Mouse (Mus musculus): Measurements from ENCODE around the gene Erc2. TPM values are rescaled to one million over a fixed set of nuclear protein-coding genes. Genes with fewer than 3 reads are reported as not detected.

The Erc2 gene
- polyA plus RNA-seq, 1 experiment from 2014 or later, result 36.0 TPM

- ATAC-seq (ENCODE audit: low FRiP score, low read depth), result peak; percentile 38
- Histone ChIP-seq H3K4me2 (replicated peaks) (no peak overlapping the region; the same call in 1 of the 2 replicates), H3K4me3 (no peak overlapping the region), H3K27me3 (no peaks in the 10 kb centered on the region), H3K27ac (replicated peaks) (no peak overlapping the region), H3K9me3 (no peaks in the 10 kb centered on the region), H3K36me3 (no peaks in the 10 kb centered on the region), H3K9ac (replicated peaks) (no peak overlapping the region), H3K4me1 (peaks cover 14% of the 10 kb centered on the region; the same call in 1 of the 2 replicates)
- WGBS, result 45% methylated on average over 5 of the region's 5 CpGs
Observed at GRCm38 (mm10) chr14:27629369-27630012, 7.3 kb downstream of the Erc2 start.

GRCm38 (mm10) chr14:27630973-27631640 lies 8.9 kb downstream of the Erc2 start:
- ATAC-seq (ENCODE audit: low FRiP score, low read depth), result no peak
- Histone ChIP-seq H3K4me3 (no peak overlapping the region), H3K9me3 (no peaks in the 10 kb centered on the region)

GRCm38 (mm10) chr14:27634761-27635160 lies 12.5 kb downstream of the Erc2 start:
- H3K27ac ChIP-seq (replicated peaks), result no peak overlapping the region
- no peak overlapping the region for H3K4me3 ChIP-seq
- no peak for ATAC-seq (ENCODE audit: low FRiP score, low read depth)
- peaks cover 9% of the 10 kb centered on the region; the same call in 1 of the 2 replicates for H3K4me1 ChIP-seq
- 83% methylated on average over 6 of the region's 6 CpGs for WGBS
- H3K27me3 ChIP-seq, result no peaks in the 10 kb centered on the region
- no peaks in the 10 kb centered on the region for H3K36me3 ChIP-seq
- H3K4me2 ChIP-seq (replicated peaks), result no peak overlapping the region
- H3K9me3 ChIP-seq, result no peaks in the 10 kb centered on the region
- H3K9ac ChIP-seq (replicated peaks), result no peak overlapping the region

More at GRCm38 (mm10) chr14:27630973-27631640, 8.9 kb downstream of the Erc2 start:
- H3K9ac ChIP-seq (replicated peaks), result no peak overlapping the region
- no peaks in the 10 kb centered on the region for H3K36me3 ChIP-seq
- H3K4me2 ChIP-seq (replicated peaks), result no peak overlapping the region
- H3K4me1 ChIP-seq, result peaks cover 14% of the 10 kb centered on the region; the same call in 1 of the 2 replicates
- H3K27ac ChIP-seq (replicated peaks), result no peak overlapping the region
- 78% methylated on average over 9 of the region's 9 CpGs for WGBS
- no peaks in the 10 kb centered on the region for H3K27me3 ChIP-seq

GRCm38 (mm10) chr14:27636556-27636955 lies 14.3 kb downstream of the Erc2 start:
- Histone ChIP-seq H3K4me2 (replicated peaks) (no peak overlapping the region), H3K9ac (replicated peaks) (no peak overlapping the region), H3K9me3 (no peaks in the 10 kb centered on the region), H3K27me3 (no peaks in the 10 kb centered on the region), H3K27ac (replicated peaks) (no peak overlapping the region), H3K4me1 (no peaks in the 10 kb centered on the region), H3K4me3 (no peak overlapping the region), H3K36me3 (no peaks in the 10 kb centered on the region)
- 95% methylated on average over 2 of the region's 2 CpGs for WGBS
- ATAC-seq (ENCODE audit: low FRiP score, low read depth), result no peak

- WGBS, result 87% methylated on average over 3 of the region's 3 CpGs
- Histone ChIP-seq H3K27me3 (no peaks in the 10 kb centered on the region), H3K4me3 (no peak overlapping the region), H3K9ac (replicated peaks) (no peak overlapping the region), H3K9me3 (no peaks in the 10 kb centered on the region), H3K27ac (replicated peaks) (no peak overlapping the region), H3K36me3 (no peaks in the 10 kb centered on the region), H3K4me1 (no peaks in the 10 kb centered on the region), H3K4me2 (replicated peaks) (no peak overlapping the region)
- no peak for ATAC-seq (ENCODE audit: low FRiP score, low read depth)
Observed at GRCm38 (mm10) chr14:27641382-27641781, 19.2 kb downstream of the Erc2 start.

- Histone ChIP-seq H3K36me3 (no peaks in the 10 kb centered on the region), H3K27me3 (no peaks in the 10 kb centered on the region), H3K4me2 (replicated peaks) (no peak overlapping the region), H3K9ac (replicated peaks) (no peak overlapping the region), H3K4me1 (no peaks in the 10 kb centered on the region), H3K27ac (replicated peaks) (no peak overlapping the region), H3K9me3 (no peaks in the 10 kb centered on the region), H3K4me3 (no peak overlapping the region)
- 73% methylated on average over 2 of the region's 2 CpGs for WGBS
- ATAC-seq (ENCODE audit: low FRiP score, low read depth), result no peak
Observed at GRCm38 (mm10) chr14:27642981-27643380, 20.8 kb downstream of the Erc2 start.

- WGBS, result 64% methylated on average over 11 of the region's 11 CpGs
- Histone ChIP-seq H3K27ac (replicated peaks) (no peak overlapping the region), H3K4me2 (replicated peaks) (no peak overlapping the region), H3K36me3 (peaks cover 12% of the 10 kb centered on the region), H3K4me1 (no peaks in the 10 kb centered on the region), H3K27me3 (no peaks in the 10 kb centered on the region), H3K9me3 (no peaks in the 10 kb centered on the region), H3K9ac (replicated peaks) (no peak overlapping the region), H3K4me3 (no peak overlapping the region)
- no peak for ATAC-seq (ENCODE audit: low FRiP score, low read depth)
Observed at GRCm38 (mm10) chr14:27654670-27655069, 32.4 kb downstream of the Erc2 start.

- 87% methylated on average over 3 of the region's 3 CpGs for WGBS
- Histone ChIP-seq H3K9ac (replicated peaks) (no peak overlapping the region), H3K4me3 (no peak overlapping the region), H3K9me3 (no peaks in the 10 kb centered on the region), H3K27me3 (no peaks in the 10 kb centered on the region), H3K4me1 (no peaks in the 10 kb centered on the region), H3K27ac (replicated peaks) (no peak overlapping the region), H3K36me3 (peaks cover 1% of the 10 kb centered on the region; the same call in 1 of the 2 replicates), H3K4me2 (replicated peaks) (no peak overlapping the region)
- ATAC-seq (ENCODE audit: low FRiP score, low read depth), result no peak
Observed at GRCm38 (mm10) chr14:27658616-27659015, 36.4 kb downstream of the Erc2 start.

- H3K4me3 ChIP-seq, result no peak overlapping the region
- 73% methylated on average over 4 of the region's 4 CpGs for WGBS
- no peak for ATAC-seq (ENCODE audit: low FRiP score, low read depth)
Observed at GRCm38 (mm10) chr14:27661466-27661865, 39.2 kb downstream of the Erc2 start.

GRCm38 (mm10) chr14:27662251-27662650 lies 40.0 kb downstream of the Erc2 start:
- Histone ChIP-seq H3K36me3 (no peaks in the 10 kb centered on the region), H3K4me2 (replicated peaks) (no peak overlapping the region), H3K4me1 (no peaks in the 10 kb centered on the region), H3K27me3 (no peaks in the 10 kb centered on the region), H3K9me3 (no peaks in the 10 kb centered on the region), H3K9ac (replicated peaks) (no peak overlapping the region), H3K27ac (replicated peaks) (no peak overlapping the region), H3K4me3 (no peak overlapping the region)
- ATAC-seq (ENCODE audit: low FRiP score, low read depth), result no peak

More at GRCm38 (mm10) chr14:27661466-27661865, 39.2 kb downstream of the Erc2 start:
- no peaks in the 10 kb centered on the region for H3K36me3 ChIP-seq
- H3K9me3 ChIP-seq, result no peaks in the 10 kb centered on the region
- no peaks in the 10 kb centered on the region for H3K4me1 ChIP-seq
- no peak overlapping the region for H3K27ac ChIP-seq (replicated peaks)
- H3K27me3 ChIP-seq, result no peaks in the 10 kb centered on the region
- no peak overlapping the region for H3K4me2 ChIP-seq (replicated peaks)
- H3K9ac ChIP-seq (replicated peaks), result no peak overlapping the region

- no peak overlapping the region for H3K9ac ChIP-seq (replicated peaks)
- 89% methylated on average over 11 of the region's 11 CpGs for WGBS
- no peak for ATAC-seq (ENCODE audit: low FRiP score, low read depth)
Observed at GRCm38 (mm10) chr14:27667016-27667852, 45.0 kb downstream of the Erc2 start.

GRCm38 (mm10) chr14:27668151-27668550 lies 45.9 kb downstream of the Erc2 start:
- Histone ChIP-seq H3K4me2 (replicated peaks) (no peak overlapping the region), H3K27me3 (no peaks in the 10 kb centered on the region), H3K4me3 (no peak overlapping the region), H3K9me3 (no peaks in the 10 kb centered on the region), H3K36me3 (no peaks in the 10 kb centered on the region), H3K9ac (replicated peaks) (no peak overlapping the region), H3K4me1 (no peaks in the 10 kb centered on the region), H3K27ac (replicated peaks) (no peak overlapping the region)
- 90% methylated on average over 6 of the region's 6 CpGs for WGBS
- no peak for ATAC-seq (ENCODE audit: low FRiP score, low read depth)

More at GRCm38 (mm10) chr14:27667016-27667852, 45.0 kb downstream of the Erc2 start:
- H3K4me3 ChIP-seq, result no peak overlapping the region
- H3K27ac ChIP-seq (replicated peaks), result no peak overlapping the region
- H3K4me1 ChIP-seq, result no peaks in the 10 kb centered on the region
- no peaks in the 10 kb centered on the region for H3K36me3 ChIP-seq
- no peak overlapping the region for H3K4me2 ChIP-seq (replicated peaks)
- no peaks in the 10 kb centered on the region for H3K27me3 ChIP-seq
- no peaks in the 10 kb centered on the region for H3K9me3 ChIP-seq

All from midbrain, embryonic 12.5 days (tissue).